Mouse (Mus musculus): ENCODE data around the gene Gtf3c2. TPM values are rescaled to one million over a fixed set of nuclear protein-coding genes. Genes with fewer than 3 reads are reported as not detected.

Gene Gtf3c2
- polyA plus RNA-seq, 1 experiment from 2014 or later, result 56.6 TPM

DNA sequence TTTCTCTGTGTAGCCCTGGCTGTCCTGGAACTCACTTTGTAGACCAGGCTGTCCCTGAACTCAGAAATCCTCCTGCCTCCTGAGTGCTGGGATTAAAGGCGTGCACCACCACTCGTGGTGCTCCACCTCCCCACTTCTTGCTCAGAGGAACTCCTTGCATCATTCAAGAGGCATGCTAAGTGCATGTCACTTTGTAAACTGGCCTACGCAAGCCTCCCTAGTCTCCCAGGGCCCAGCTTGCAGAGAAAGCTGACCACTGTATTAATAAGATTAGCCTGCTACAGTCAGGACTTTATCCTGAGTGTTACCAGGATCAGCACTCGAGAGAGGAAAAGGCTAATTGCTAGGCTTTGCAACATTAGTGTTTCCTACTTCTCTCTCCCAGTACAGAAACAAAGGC, 11.3 kb downstream of the Gtf3c2 start:
- no peak overlapping the region for H3K9ac ChIP-seq
- peaks cover 58% of the 10 kb centered on the region for H3K36me3 ChIP-seq
- ATAC-seq, result no peak
- H3K27ac ChIP-seq, result no peak overlapping the region
- no peak overlapping the region for H3K4me3 ChIP-seq (replicated peaks)
- H3K4me2 ChIP-seq (replicated peaks), result no peak overlapping the region
- H3K27me3 ChIP-seq (replicated peaks), result no peaks in the 10 kb centered on the region
- WGBS, result 89% methylated on average over 4 of the region's 4 CpGs
- H3K4me1 ChIP-seq (replicated peaks), result no peaks in the 10 kb centered on the region
- H3K9me3 ChIP-seq, result no peaks in the 10 kb centered on the region

DNA sequence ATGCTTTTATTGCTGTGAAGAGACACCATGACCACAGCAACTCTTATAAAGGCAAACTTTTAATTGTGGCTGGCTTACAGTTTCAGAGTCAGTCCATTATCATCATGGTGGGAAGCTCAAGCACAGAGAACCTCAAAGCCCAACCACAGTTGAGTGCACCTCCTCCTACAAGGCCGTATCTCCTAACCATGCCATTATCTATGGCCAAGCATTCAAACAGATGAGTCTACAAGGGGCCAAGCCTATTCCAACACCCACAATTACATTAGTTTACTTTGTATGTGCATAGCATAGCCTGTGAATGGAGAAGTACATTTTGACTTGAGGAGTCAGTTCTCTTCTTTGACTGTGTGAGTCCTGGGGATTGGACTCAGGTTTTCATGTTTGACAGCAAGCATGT, 15.1 kb downstream of the Gtf3c2 start:
- Histone ChIP-seq H3K27me3 (replicated peaks) (no peaks in the 10 kb centered on the region), H3K27ac (no peak overlapping the region), H3K4me2 (replicated peaks) (no peak overlapping the region), H3K36me3 (peaks cover 62% of the 10 kb centered on the region), H3K9ac (no peak overlapping the region), H3K9me3 (no peaks in the 10 kb centered on the region), H3K4me3 (replicated peaks) (no peak overlapping the region), H3K4me1 (replicated peaks) (no peaks in the 10 kb centered on the region)
- WGBS, result 92% methylated on average over 1 of the region's 1 CpGs
- no peak for ATAC-seq

DNA sequence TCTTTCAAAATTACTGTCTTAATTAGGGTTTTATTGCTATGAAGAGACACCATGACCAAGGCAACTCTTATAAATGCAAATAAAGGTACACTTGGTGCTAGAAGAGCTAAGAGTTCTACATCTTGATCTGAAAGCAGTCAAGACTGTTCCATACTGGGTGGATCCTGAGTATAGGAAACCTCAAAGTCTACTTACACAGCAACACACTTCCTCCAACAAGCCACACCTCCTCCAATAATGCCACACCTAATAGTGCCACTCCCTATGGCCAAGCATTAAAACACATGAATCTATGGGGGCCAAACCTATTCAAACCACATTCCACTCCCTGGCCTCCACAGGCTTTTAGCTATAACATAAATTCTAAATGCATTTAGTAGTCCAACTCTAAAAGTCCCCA, 17.5 kb downstream of the Gtf3c2 start:
- Histone ChIP-seq H3K36me3 (peaks cover 49% of the 10 kb centered on the region), H3K4me2 (replicated peaks) (no peak overlapping the region), H3K27ac (no peak overlapping the region), H3K9me3 (no peaks in the 10 kb centered on the region), H3K27me3 (replicated peaks) (no peaks in the 10 kb centered on the region), H3K4me3 (replicated peaks) (no peak overlapping the region), H3K9ac (no peak overlapping the region), H3K4me1 (replicated peaks) (no peaks in the 10 kb centered on the region)
- peak; percentile 68; the same call in 1 of the 2 replicates for ATAC-seq

DNA sequence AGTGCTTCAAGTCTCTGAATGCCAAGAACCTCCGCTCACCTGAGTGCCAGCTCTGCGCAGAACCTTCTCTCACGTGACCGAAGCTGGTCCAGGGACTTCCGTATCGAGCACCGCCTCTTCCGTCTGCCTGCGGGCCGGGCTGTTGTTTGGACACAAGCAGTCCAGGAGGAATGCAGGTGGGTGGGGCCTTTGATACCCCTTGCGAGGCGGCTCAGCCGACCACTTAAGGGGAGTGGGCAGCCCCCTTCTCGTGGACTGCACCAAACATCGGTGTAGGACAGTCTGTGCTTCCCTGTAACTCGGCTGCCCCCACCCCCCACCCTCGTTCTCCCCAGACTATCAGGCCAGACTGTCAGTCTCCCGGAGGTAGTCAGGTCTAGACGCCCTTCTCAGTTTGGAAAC, 25.8 kb downstream of the Gtf3c2 start, which contains the start of gene Mpv17:
Gene Mpv17 (minus strand): TSS at position 100 of the 402 bp plus-strand sequence.
- peak; percentile 96 for ATAC-seq
- under 1% methylated on average over 19 of the region's 19 CpGs for WGBS
- peaks cover 10% of the 10 kb centered on the region for H3K36me3 ChIP-seq

DNA sequence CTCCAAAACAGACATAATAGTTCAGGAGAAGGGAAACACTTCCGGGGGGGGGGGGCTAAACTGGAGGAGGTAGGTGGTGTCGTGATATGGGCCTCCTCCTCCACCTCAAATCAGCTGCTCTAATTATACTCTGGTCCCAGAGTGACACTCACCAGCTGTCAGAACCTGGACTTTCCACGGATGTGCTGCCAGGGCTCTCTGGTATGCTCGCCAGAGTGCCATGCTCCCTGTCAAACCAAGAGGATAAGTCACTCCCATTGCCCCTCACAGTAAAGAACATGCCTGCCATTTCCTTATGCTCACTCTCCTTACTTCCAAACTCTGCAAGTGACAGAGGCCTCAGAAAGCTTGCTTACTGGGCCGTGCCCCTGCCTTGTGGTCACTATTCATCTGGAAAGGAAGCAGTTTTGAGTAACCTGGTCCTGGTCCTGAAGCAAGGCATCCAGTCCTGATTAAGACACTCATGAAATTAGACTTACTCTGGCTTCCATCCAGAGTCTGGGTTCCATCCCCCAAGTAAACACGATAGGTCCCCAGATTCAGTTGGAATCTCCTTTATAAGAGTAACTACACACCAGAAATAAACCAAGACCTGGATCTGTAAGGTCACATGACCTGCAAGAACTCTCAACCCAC, 26.3 kb downstream of the Gtf3c2 start:
- peak overlapping the region; percentile 61; the same call in 1 of the 2 replicates for H3K27ac ChIP-seq
- peak; percentile 51 for ATAC-seq
- H3K27me3 ChIP-seq (replicated peaks), result no peaks in the 10 kb centered on the region
- peak overlapping the region; percentile 74 for H3K4me3 ChIP-seq (replicated peaks)
- WGBS, result 33% methylated on average over 6 of the region's 6 CpGs
- H3K9me3 ChIP-seq, result no peaks in the 10 kb centered on the region
- peaks cover 10% of the 10 kb centered on the region for H3K36me3 ChIP-seq
- H3K4me2 ChIP-seq (replicated peaks), result peak overlapping the region; percentile 83
- peak overlapping the region; percentile 78 for H3K9ac ChIP-seq
- H3K4me1 ChIP-seq (replicated peaks), result peaks cover 9% of the 10 kb centered on the region; the same call in 1 of the 2 replicates

More for the DNA sequence above, 25.8 kb downstream of the Gtf3c2 start, which contains the start of gene Mpv17:
- Histone ChIP-seq H3K9me3 (no peaks in the 10 kb centered on the region), H3K9ac (peak within 1 kb of the TSS; percentile 78), H3K4me3 (replicated peaks) (peak within 1 kb of the TSS; percentile 74), H3K27me3 (replicated peaks) (no peaks in the 10 kb centered on the region), H3K27ac (peak within 1 kb of the TSS; percentile 61), H3K4me1 (replicated peaks) (peaks cover 9% of the 10 kb centered on the region; the same call in 1 of the 2 replicates), H3K4me2 (replicated peaks) (peak within 1 kb of the TSS; percentile 83)

DNA sequence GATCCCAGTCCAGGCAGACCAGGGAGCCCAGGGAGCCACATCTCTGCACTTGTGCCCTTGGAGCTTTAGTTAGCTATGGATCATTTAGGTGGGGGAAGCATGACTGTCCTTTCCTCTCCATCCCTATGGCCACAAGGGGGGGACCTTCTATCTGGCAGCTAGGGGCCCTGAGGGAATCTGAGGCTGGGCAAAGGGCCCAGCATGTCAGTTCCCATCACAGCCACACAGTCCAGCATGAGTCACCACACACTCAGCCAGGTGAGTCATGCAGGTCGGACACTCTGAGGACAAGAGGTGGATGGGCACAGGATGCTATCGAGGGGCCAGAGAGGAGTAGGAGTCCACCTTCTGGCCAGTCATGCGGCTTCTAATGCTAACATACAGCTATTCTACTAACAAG, 28.2 kb downstream of the Gtf3c2 start:
- Histone ChIP-seq H3K27me3 (replicated peaks) (no peaks in the 10 kb centered on the region), H3K4me2 (replicated peaks) (no peak overlapping the region), H3K27ac (no peak overlapping the region), H3K4me3 (replicated peaks) (no peak overlapping the region), H3K36me3 (no peaks in the 10 kb centered on the region), H3K4me1 (replicated peaks) (peaks cover 9% of the 10 kb centered on the region; the same call in 1 of the 2 replicates), H3K9ac (no peak overlapping the region), H3K9me3 (no peaks in the 10 kb centered on the region)
- ATAC-seq, result no peak
- WGBS, result 80% methylated on average over 3 of the region's 3 CpGs

DNA sequence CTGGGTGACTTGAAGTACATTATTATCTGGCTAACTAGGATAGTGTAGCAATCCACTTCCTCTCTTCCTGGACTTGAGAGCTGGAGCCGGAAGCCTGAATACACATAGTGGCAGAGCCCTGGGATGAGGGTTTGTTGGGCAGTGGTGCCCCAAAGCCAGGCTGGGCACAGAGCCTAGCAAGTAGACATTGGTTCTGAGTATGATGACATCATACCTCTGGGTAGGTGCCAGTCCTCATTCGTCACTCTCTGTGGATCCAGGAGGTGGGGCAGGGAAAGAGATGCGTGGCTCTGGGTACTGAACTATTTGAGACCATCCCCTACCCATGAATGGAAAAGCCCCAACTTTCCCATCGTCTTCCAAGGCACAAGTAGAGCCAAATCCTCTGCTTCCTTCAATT, 30.2 kb downstream of the Gtf3c2 start:
- Histone ChIP-seq H3K9me3 (no peaks in the 10 kb centered on the region), H3K36me3 (0 out of 2 replicates have a peak, but pooled peaks cover 4% of the 10 kb centered on the region), H3K9ac (no peak overlapping the region), H3K27me3 (replicated peaks) (no peaks in the 10 kb centered on the region), H3K27ac (no peak overlapping the region), H3K4me2 (replicated peaks) (no peak overlapping the region), H3K4me3 (replicated peaks) (no peak overlapping the region), H3K4me1 (replicated peaks) (peaks cover 9% of the 10 kb centered on the region; the same call in 1 of the 2 replicates)
- 91% methylated on average over 4 of the region's 4 CpGs for WGBS
- ATAC-seq, result no peak

DNA sequence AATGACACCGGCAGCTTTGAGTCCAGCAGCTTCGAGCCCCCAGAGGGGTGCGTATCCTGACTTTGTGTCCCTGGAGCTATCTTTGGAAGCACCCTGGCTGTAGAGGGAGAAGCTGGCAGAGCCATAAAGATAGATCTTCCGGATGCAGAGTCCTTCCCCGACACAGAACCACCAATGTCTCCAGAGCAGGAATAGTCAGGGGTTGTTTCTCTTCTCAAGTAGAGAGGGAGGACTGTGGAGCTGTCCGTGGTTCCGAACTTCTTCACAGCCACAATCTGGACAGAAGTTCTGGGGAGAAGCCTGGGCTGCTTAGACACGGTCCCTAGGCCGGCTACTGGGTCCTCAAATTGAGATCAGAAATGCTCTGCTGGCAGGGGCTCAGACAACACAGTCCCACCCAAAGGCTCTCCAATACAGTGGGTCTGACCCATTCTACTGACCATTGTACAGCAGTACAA, 40.9 kb downstream of the Gtf3c2 start:
- 10% methylated on average over 9 of the region's 9 CpGs for WGBS
- Histone ChIP-seq H3K27ac (no peak overlapping the region), H3K4me2 (replicated peaks) (peak overlapping the region; percentile 45), H3K4me1 (replicated peaks) (peaks cover 11% of the 10 kb centered on the region; the same call in 1 of the 2 replicates), H3K27me3 (replicated peaks) (peaks cover 53% of the 10 kb centered on the region), H3K36me3 (peaks cover 3% of the 10 kb centered on the region; the same call in 1 of the 2 replicates), H3K9me3 (no peaks in the 10 kb centered on the region), H3K9ac (no peak overlapping the region), H3K4me3 (replicated peaks) (no peak overlapping the region)
- ATAC-seq, result no peak

DNA sequence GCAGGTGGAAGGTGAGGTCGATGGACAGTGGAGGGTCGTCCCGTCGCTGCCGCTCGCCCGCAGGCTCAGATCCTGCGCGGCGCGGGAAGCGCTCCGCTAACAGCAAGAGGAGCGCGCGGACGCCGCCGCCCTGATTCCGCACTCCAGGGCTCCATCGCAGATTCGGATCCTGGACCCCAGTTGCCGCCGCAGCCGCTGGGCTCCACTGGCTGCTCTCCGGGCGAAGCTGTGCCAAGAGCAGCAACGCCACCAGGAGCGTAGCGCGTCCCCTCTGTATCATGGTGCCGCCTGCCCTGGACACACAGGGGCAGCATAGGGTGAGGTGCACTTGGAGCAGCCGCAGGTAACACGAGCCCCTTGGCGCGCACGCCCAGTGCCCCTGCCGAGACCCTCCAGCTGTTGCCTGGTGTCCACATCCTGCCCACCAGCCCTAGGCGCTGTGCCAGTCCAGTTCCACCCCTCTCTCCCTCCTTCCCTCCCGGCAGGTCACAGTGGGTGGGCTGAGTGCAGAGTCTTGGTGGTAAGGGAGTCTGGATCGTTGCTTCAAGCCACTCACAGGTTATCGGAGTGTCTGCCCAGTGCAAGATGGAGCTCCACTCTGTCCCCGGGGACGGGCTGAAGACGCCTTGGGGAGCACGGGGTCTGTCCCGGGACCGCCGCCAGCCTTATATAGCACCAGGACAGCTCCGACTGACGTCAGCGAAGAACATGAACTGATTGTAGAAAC, 41.5 kb downstream of the Gtf3c2 start, which contains the start of gene Ucn:
Gene Ucn (minus strand): TSS at position 589 of the 727 bp plus-strand sequence.
- H3K9me3 ChIP-seq, result no peaks in the 10 kb centered on the region
- WGBS, result under 1% methylated on average over 52 of the region's 52 CpGs
- H3K4me2 ChIP-seq (replicated peaks), result peak within 1 kb of the TSS; percentile 45
- no peak within 1 kb of the TSS for H3K27ac ChIP-seq
- peaks cover 2% of the 10 kb centered on the region; the same call in 1 of the 2 replicates for H3K36me3 ChIP-seq
- peak within 1 kb of the TSS; percentile 0; the same call in 1 of the 2 replicates for H3K4me3 ChIP-seq (replicated peaks)
- H3K4me1 ChIP-seq (replicated peaks), result peaks cover 11% of the 10 kb centered on the region; the same call in 1 of the 2 replicates
- peaks cover 58% of the 10 kb centered on the region for H3K27me3 ChIP-seq (replicated peaks)
- peak; percentile 43; the same call in 1 of the 2 replicates for ATAC-seq
- H3K9ac ChIP-seq, result no peak within 1 kb of the TSS

DNA sequence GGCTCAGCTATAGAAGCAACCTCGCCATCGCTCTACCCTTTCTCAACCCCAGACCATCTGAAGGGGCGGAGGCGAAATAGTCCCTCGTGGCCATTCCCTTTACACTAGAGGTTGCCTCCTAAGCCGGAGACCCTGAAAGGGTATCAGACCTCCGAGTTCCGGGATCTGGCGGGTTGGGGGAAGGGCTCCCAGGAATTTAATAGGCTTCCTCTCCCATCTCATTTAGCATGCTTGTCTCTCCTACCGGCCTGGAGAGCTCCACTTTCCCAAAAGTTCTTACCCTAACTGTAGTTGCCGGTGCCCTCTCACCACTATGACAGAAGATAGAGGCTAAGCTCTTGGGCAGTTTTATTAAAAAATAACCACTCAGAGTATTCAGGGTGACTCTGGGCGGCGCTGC, 42.3 kb downstream of the Gtf3c2 start:
- 2% methylated on average over 13 of the region's 13 CpGs for WGBS
- peaks cover 11% of the 10 kb centered on the region; the same call in 1 of the 2 replicates for H3K4me1 ChIP-seq (replicated peaks)
- no peak overlapping the region for H3K4me3 ChIP-seq (replicated peaks)
- no peak overlapping the region for H3K9ac ChIP-seq
- H3K27me3 ChIP-seq (replicated peaks), result peaks cover 58% of the 10 kb centered on the region
- H3K9me3 ChIP-seq, result no peaks in the 10 kb centered on the region
- H3K27ac ChIP-seq, result no peak overlapping the region
- peak overlapping the region; percentile 45 for H3K4me2 ChIP-seq (replicated peaks)
- H3K36me3 ChIP-seq, result no peaks in the 10 kb centered on the region
- ATAC-seq, result no peak

DNA sequence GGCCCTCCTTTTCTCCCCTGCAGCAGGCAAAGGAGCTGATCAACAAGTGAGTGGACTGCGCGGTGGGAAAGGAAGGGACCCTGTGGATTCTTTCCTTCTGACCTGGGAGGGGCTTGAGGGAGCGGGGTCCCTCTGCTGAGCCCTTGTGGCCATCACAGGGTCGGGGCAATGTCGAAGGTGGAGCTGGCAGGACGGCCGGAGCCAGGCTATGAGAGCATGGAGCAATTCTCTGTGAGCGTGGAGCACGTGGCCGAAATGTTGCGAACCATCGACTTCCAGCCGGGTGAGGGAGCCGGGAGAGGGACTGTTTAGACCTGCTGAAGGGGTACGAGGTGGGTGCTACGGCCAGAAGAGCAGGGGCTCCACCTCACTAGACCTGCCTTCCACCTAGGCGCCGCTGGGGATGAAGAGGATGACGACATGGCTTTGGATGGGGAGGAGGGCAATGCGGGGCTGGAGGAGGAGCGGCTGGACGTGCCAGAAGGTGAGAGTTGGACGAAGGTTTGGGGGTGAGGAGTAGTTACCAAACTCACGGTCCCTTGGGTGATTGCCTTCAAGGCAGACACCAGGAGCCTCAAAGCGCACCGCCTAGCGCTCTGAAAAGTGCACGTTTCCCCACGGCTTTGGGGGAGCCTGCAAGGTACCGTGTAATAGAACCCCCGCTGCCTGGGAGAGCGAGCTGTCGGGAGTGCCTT, 43.1 kb downstream of the Gtf3c2 start:
- WGBS, result under 1% methylated on average over 33 of the region's 33 CpGs
- peaks cover 58% of the 10 kb centered on the region for H3K27me3 ChIP-seq (replicated peaks)
- no peaks in the 10 kb centered on the region for H3K36me3 ChIP-seq
- H3K9me3 ChIP-seq, result no peaks in the 10 kb centered on the region
- peaks cover 11% of the 10 kb centered on the region; the same call in 1 of the 2 replicates for H3K4me1 ChIP-seq (replicated peaks)
- ATAC-seq, result no peak
- H3K4me3 ChIP-seq (replicated peaks), result no peak overlapping the region
- H3K4me2 ChIP-seq (replicated peaks), result no peak overlapping the region
- H3K9ac ChIP-seq, result no peak overlapping the region
- no peak overlapping the region for H3K27ac ChIP-seq

DNA sequence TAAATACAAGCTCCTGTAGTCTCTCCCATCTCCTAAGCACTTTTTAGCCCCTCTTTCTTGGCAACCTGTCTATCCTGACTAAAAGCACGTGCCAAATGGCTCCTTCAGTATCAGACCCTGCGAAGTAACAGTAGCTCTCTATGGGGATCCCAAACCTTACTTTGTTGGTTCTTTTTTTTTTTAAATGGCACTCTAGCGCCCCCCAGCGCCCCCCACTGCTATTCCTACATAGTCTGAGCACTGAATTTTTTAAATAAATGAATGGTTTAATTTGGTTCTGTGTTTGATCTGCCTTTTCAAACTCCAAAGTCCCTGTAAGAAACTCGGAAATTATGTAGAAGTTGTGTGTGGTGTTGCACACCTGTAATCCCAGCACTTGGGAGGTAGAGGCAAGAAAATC, 53.9 kb downstream of the Gtf3c2 start:
- ATAC-seq, result no peak
- Histone ChIP-seq H3K4me3 (replicated peaks) (no peak overlapping the region), H3K4me1 (replicated peaks) (no peaks in the 10 kb centered on the region), H3K9me3 (no peaks in the 10 kb centered on the region), H3K4me2 (replicated peaks) (no peak overlapping the region), H3K36me3 (no peaks in the 10 kb centered on the region), H3K27ac (no peak overlapping the region), H3K9ac (no peak overlapping the region), H3K27me3 (replicated peaks) (no peaks in the 10 kb centered on the region)
- 36% methylated on average over 5 of the region's 5 CpGs for WGBS
